Mouse (Mus musculus): ENCODE measurements around the gene Rasa3. TPM values are rescaled to one million over a fixed set of nuclear protein-coding genes. Genes with fewer than 3 reads are reported as not detected.

The Rasa3 gene
- polyA plus RNA-seq, 2 experiments, result 10.1 to 15.8 TPM

DNA sequence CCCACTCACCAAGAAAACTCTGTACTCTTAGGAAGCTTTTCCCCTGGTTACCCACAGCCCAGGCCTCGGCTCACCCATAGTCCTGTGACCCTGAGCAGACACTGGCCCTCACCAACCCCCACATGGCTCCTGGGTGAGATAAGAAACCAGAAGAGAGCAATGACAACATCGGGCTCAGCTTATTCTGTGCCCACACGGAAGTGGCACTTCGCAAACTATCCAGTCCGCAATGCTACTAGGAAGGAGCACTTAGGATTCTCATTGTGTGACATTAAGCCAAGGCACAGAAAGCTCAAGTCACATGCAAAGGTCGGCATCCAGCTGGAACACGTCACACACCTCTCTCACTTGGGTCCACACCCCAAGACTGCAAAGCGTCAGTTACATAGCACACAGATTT lies 11.5 kb downstream of the Rasa3 start:
- Histone ChIP-seq H3K36me3 (replicated peaks; ENCODE audit: control insufficient read depth, insufficient read depth, low read depth) (no peaks in the 10 kb centered on the region), H3K27ac (no peak overlapping the region), H3K27me3 (ENCODE audit: control insufficient read depth, insufficient read depth, low read length) (no peaks in the 10 kb centered on the region), H3K9ac (replicated peaks) (no peak overlapping the region), H3K4me3 (ENCODE audit: insufficient read depth in 1 of 2, low read depth in 2 of 2, low read length in 2 of 2) (no peak overlapping the region), H3K9me3 (ENCODE audit: control insufficient read depth, low read length) (no peaks in the 10 kb centered on the region), H3K4me2 (ENCODE audit: low read depth) (no peak overlapping the region), H3K4me1 (replicated peaks; ENCODE audit: control insufficient read depth in 2 of 2, insufficient read depth in 2 of 2, low read length in 1 of 2) (peaks cover 0 to 27% of the 10 kb centered on the region in 2 experiments; a peak in 3 of 4 replicates)
- WGBS (ENCODE audit: insufficient replicate concordance), result 33% methylated on average over 8 of the region's 8 CpGs
- ATAC-seq (ENCODE audit: insufficient read depth) (no peak), DNase-seq (ENCODE audit: low read depth in 3 of 3, low spot score in 3 of 3) (no peak)
- TF ChIP-seq CTCF (IDR thresholded peaks at IDR 0.05; ENCODE audit: low read depth) (no peak), EP300 (IDR thresholded peaks at IDR 0.05; ENCODE audit: low read depth) (no peak)

DNA sequence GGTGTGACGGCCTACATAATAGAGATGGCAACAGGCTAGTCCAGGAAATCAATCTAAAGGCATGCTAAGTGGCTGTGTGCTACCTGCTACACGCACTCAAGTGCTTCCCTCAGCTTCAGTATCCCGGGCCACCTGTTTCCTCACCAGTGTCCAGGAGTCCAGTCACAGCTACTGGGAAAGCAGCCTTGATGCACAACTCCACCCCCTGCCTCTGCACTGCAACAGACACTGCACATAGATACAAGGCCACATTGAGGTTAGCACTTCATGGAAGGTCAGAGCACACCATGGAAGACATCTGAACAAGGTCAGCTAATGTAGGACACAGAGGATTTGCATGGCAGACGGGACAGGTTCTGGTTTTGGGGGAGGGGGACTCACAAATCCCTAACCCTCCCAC lies 11.9 kb downstream of the Rasa3 start:
- Histone ChIP-seq H3K9me3 (ENCODE audit: control insufficient read depth, low read length) (no peaks in the 10 kb centered on the region), H3K9ac (replicated peaks) (no peak overlapping the region), H3K36me3 (replicated peaks; ENCODE audit: control insufficient read depth, insufficient read depth, low read depth) (no peaks in the 10 kb centered on the region), H3K4me3 (ENCODE audit: insufficient read depth in 1 of 2, low read depth in 2 of 2, low read length in 2 of 2) (no peak overlapping the region), H3K4me2 (ENCODE audit: low read depth) (no peak overlapping the region), H3K4me1 (replicated peaks; ENCODE audit: control insufficient read depth in 2 of 2, insufficient read depth in 2 of 2, low read length in 1 of 2) (peaks cover 0 to 23% of the 10 kb centered on the region in 2 experiments; a peak in 2 of 4 replicates), H3K27me3 (ENCODE audit: control insufficient read depth, insufficient read depth, low read length) (no peaks in the 10 kb centered on the region), H3K27ac (no peak overlapping the region)
- ATAC-seq (ENCODE audit: insufficient read depth) (no peak), DNase-seq (ENCODE audit: low read depth in 3 of 3, low spot score in 3 of 3) (no peak)
- 69% methylated on average over 4 of the region's 4 CpGs for WGBS (ENCODE audit: insufficient replicate concordance)
- TF ChIP-seq EP300 (IDR thresholded peaks at IDR 0.05; ENCODE audit: low read depth) (no peak), CTCF (IDR thresholded peaks at IDR 0.05; ENCODE audit: low read depth) (no peak)

DNA sequence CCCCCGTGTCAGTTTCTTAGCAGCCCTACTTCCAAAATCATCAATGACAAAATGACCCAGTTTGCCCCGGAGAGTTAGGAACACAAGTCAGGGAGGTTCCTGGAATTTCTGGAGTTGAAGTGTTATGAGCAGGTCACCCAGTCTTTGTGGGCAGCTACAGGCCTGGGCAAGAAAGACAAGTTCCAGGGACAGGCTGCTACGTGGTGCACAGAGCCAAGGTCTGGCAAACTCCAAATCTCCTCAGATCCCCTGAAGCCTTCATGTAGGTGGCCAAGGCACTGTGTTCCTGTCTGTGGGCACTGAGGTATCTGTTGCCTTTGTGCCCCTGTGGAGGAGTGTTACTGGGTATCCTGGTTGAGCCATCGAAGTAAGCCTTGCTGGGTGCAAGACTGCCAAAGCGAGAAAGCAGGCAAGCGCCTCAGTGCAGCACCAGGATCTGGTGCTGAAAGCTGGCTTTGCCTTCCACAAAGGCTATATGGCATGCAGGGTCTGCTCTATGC lies 12.6 kb downstream of the Rasa3 start:
- no peak for DNase-seq (ENCODE audit: low read depth in 3 of 3, low spot score in 3 of 3)
- Histone ChIP-seq H3K27me3 (ENCODE audit: control insufficient read depth, insufficient read depth, low read length) (no peaks in the 10 kb centered on the region), H3K27ac (no peak overlapping the region), H3K4me2 (ENCODE audit: low read depth) (no peak overlapping the region), H3K9ac (replicated peaks) (no peak overlapping the region), H3K36me3 (replicated peaks; ENCODE audit: control insufficient read depth, insufficient read depth, low read depth) (no peaks in the 10 kb centered on the region), H3K9me3 (ENCODE audit: control insufficient read depth, low read length) (no peaks in the 10 kb centered on the region), H3K4me3 (ENCODE audit: insufficient read depth in 1 of 2, low read depth in 2 of 2, low read length in 2 of 2) (no peak overlapping the region), H3K4me1 (replicated peaks; ENCODE audit: control insufficient read depth in 2 of 2, insufficient read depth in 2 of 2, low read length in 1 of 2) (peaks cover 0 to 20% of the 10 kb centered on the region in 2 experiments; a peak in 2 of 4 replicates)
- ATAC-seq (ENCODE audit: insufficient read depth), result no peak
- 67% methylated on average over 6 of the region's 6 CpGs for WGBS (ENCODE audit: insufficient replicate concordance)
- TF ChIP-seq EP300 (IDR thresholded peaks at IDR 0.05; ENCODE audit: low read depth), result no peak
- TF ChIP-seq CTCF (IDR thresholded peaks at IDR 0.05; ENCODE audit: low read depth), result no peak

DNA sequence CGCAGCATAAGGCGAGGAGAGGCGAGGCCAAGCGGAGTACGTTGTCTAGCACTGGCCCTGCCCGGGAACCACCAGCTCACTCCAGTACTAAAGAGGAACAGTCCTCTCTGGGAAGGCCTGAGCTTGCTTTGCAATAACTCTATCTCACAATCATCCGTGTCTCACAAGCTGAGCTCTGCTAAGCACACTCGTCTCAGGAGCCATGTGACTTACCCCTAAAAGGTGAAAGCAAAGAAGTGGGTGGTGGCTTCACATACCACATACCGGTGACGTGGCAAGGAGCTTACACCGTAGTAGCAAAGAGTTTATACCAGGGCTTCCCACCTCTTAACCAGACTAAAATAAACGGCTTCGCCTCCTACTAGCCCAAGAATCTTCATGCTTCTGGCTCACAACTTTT lies 17.1 kb downstream of the Rasa3 start:
- peaks cover 0 to 8% of the 10 kb centered on the region in 2 experiments; a peak in 2 of 4 replicates for H3K4me1 ChIP-seq (replicated peaks; ENCODE audit: control insufficient read depth in 2 of 2, insufficient read depth in 2 of 2, low read length in 1 of 2)
- H3K4me3 ChIP-seq (ENCODE audit: insufficient read depth in 1 of 2, low read depth in 2 of 2, low read length in 2 of 2), result no peak overlapping the region
- no peaks in the 10 kb centered on the region for H3K36me3 ChIP-seq (replicated peaks; ENCODE audit: control insufficient read depth, insufficient read depth, low read depth)
- WGBS (ENCODE audit: insufficient replicate concordance), result 63% methylated on average over 13 of the region's 13 CpGs
- H3K9me3 ChIP-seq (ENCODE audit: control insufficient read depth, low read length), result no peaks in the 10 kb centered on the region
- no peak overlapping the region for H3K27ac ChIP-seq
- TF ChIP-seq CTCF (IDR thresholded peaks at IDR 0.05; ENCODE audit: low read depth) (no peak), EP300 (IDR thresholded peaks at IDR 0.05; ENCODE audit: low read depth) (no peak)
- no peaks in the 10 kb centered on the region for H3K27me3 ChIP-seq (ENCODE audit: control insufficient read depth, insufficient read depth, low read length)
- ATAC-seq (ENCODE audit: insufficient read depth), result no peak
- no peak overlapping the region for H3K9ac ChIP-seq (replicated peaks)
- H3K4me2 ChIP-seq (ENCODE audit: low read depth), result no peak overlapping the region
- DNase-seq (ENCODE audit: low read depth in 3 of 3, low spot score in 3 of 3), result no peak

DNA sequence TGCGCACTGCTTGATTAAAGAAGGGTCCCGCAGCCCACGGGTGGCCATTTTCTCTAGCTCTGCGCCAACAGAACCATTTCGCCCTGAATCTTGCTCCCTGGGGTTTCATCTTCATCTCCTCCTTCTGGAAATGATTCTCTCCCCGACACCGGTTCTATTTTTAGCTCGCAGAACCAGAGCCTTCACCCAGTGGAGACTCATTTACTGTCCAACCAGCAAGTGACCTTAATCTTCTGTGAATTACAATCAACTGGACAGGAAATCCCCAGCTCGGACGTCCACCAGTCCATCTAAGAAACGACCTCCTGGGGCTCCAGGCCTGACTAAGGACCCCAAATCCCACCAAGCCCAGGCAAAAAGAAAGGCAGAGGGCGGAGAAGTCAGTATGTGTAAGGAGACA lies 19.9 kb downstream of the Rasa3 start:
- no peak overlapping the region for H3K27ac ChIP-seq
- no peaks in the 10 kb centered on the region for H3K9me3 ChIP-seq (ENCODE audit: control insufficient read depth, low read length)
- H3K4me1 ChIP-seq (replicated peaks; ENCODE audit: control insufficient read depth in 2 of 2, insufficient read depth in 2 of 2, low read length in 1 of 2), result peaks cover 0 to 2% of the 10 kb centered on the region in 2 experiments; a peak in 1 of 4 replicates
- ATAC-seq (ENCODE audit: insufficient read depth), result no peak
- no peak for TF ChIP-seq CTCF (IDR thresholded peaks at IDR 0.05; ENCODE audit: low read depth)
- TF ChIP-seq EP300 (IDR thresholded peaks at IDR 0.05; ENCODE audit: low read depth), result no peak
- no peak for DNase-seq (ENCODE audit: low read depth in 3 of 3, low spot score in 3 of 3)
- 66% methylated on average over 12 of the region's 12 CpGs for WGBS (ENCODE audit: insufficient replicate concordance)
- H3K4me3 ChIP-seq (ENCODE audit: insufficient read depth in 1 of 2, low read depth in 2 of 2, low read length in 2 of 2), result no peak overlapping the region
- no peak overlapping the region for H3K9ac ChIP-seq (replicated peaks)
- H3K36me3 ChIP-seq (replicated peaks; ENCODE audit: control insufficient read depth, insufficient read depth, low read depth), result no peaks in the 10 kb centered on the region
- no peak overlapping the region for H3K4me2 ChIP-seq (ENCODE audit: low read depth)
- H3K27me3 ChIP-seq (ENCODE audit: control insufficient read depth, insufficient read depth, low read length), result no peaks in the 10 kb centered on the region

Data from liver, embryonic 14.5 days (tissue).